Mouse (Mus musculus) neural tube, embryonic 13.5 days (tissue): ENCODE results near the gene Tal1. TPM values are rescaled to one million over a fixed set of nuclear protein-coding genes. Genes with fewer than 3 reads are reported as not detected.

ENCODE experiments used
- polyA plus RNA-seq: library from polyadenylated mRNA; unstranded; fragments of >200 nt; fragmentation: Nextera tagmentation; extraction: Ambion mirVana; gene quantifications from 2 replicates; pipeline ENCODE4 v1.2.1, GENCODE M21; 2015

The Tal1 gene
- polyA plus RNA-seq, 1 experiment from 2014 or later: 1.9 TPM

Other genes with a start within 250 kb of the Tal1 start
- gene Gm12830, start 234.7 kb upstream of the Tal1 start, polyA plus RNA-seq: not detected in 2 replicates
- gene Foxd2, start 147.6 kb upstream of the Tal1 start, polyA plus RNA-seq: 0.50 and 0.62 TPM in 2 replicates
- not detected in 2 replicates for gene Foxe3, start 130.4 kb upstream of the Tal1 start, polyA plus RNA-seq
- 188 and 199 TPM in 2 replicates for gene Cmpk1, start 69.2 kb upstream of the Tal1 start, polyA plus RNA-seq
- gene Stil, start 56.3 kb upstream of the Tal1 start, polyA plus RNA-seq: 1.9 and 3.0 TPM in 2 replicates
- gene Pdzk1ip1, start 32.3 kb downstream of the Tal1 start, polyA plus RNA-seq: 5.7 and 5.8 TPM in 2 replicates
- gene Cyp4x1, start 77.9 kb downstream of the Tal1 start, polyA plus RNA-seq: 5.5 and 7.1 TPM in 2 replicates
- gene Cyp4a29, start 185.7 kb downstream of the Tal1 start, polyA plus RNA-seq: not detected in 2 replicates
- gene Cyp4a12a, start 242.6 kb downstream of the Tal1 start, polyA plus RNA-seq: not detected in 2 replicates